Mouse (Mus musculus) ES-Bruce4 (cell line): ENCODE data around the gene Rpl13. TPM values are rescaled to one million over a fixed set of nuclear protein-coding genes. Genes with fewer than 3 reads are reported as not detected.

Experiments used
- H3K27ac ChIP-seq: 2 replicates; pipeline ENCODE4 v1.5.1; 2012; ENCODE audit warnings: low read length, inconsistent platforms; ENCODE audit not compliant: insufficient read depth
- H3K27me3 ChIP-seq: 2 replicates; pipeline ENCODE4 v1.6.1; 2012; ENCODE audit warnings: mild to moderate bottlenecking, low read length, inconsistent platforms; ENCODE audit not compliant: control insufficient read depth, poor library complexity, insufficient read depth, severe bottlenecking
- H3K36me3 ChIP-seq: 2 replicates; pipeline ENCODE4 v1.6.1; 2012; ENCODE audit warnings: inconsistent platforms, mild to moderate bottlenecking, low read length, moderate library complexity; ENCODE audit not compliant: control insufficient read depth, poor library complexity, insufficient read depth, severe bottlenecking
- H3K4me1 ChIP-seq: one replicate; pipeline ENCODE4 v1.8.1; 2011; ENCODE audit warnings: low read length; ENCODE audit not compliant: control insufficient read depth, insufficient read depth
- H3K4me3 ChIP-seq: 2 replicates; pipeline ENCODE4 v1.5.1; 2011; ENCODE audit warnings: low read depth, mild to moderate bottlenecking, low read length
- H3K9ac ChIP-seq: 2 replicates; pipeline ENCODE4 v1.6.1; 2012; ENCODE audit warnings: low read depth, mild to moderate bottlenecking, inconsistent platforms; ENCODE audit not compliant: poor library complexity, severe bottlenecking
- H3K9me3 ChIP-seq: replicated peaks from 2 replicates; pipeline ENCODE4 v1.6.1; 2012; ENCODE audit warnings: mild to moderate bottlenecking, low read length, inconsistent platforms; ENCODE audit not compliant: control insufficient read depth, poor library complexity, insufficient read depth, severe bottlenecking
- CTCF ChIP-seq: IDR thresholded peaks from one replicate; pipeline ENCODE4 v1.8.1; 2011; ENCODE audit warnings: low read depth, low read length
- EP300 ChIP-seq: IDR thresholded peaks from 2 replicates; pipeline ENCODE4 v1.6.1; 2011; ENCODE audit warnings: low read depth, low read length; ENCODE audit not compliant: insufficient read depth
- POLR2A ChIP-seq: IDR thresholded peaks from one replicate; pipeline ENCODE4 v1.8.1; 2011; ENCODE audit warnings: low read length; ENCODE audit not compliant: insufficient read depth
- polyA plus RNA-seq: library from polyadenylated mRNA; stranded (reverse); fragments of >200 nt; gene quantifications from 2 replicates; pipeline ENCODE4 v1.2.4, GENCODE M21; 2011; ENCODE audit warnings: low read depth; ENCODE audit not compliant: missing spikeins, insufficient read depth, insufficient read length

The Rpl13 gene
- polyA plus RNA-seq, 1 experiment = 2,592 TPM

DNA sequence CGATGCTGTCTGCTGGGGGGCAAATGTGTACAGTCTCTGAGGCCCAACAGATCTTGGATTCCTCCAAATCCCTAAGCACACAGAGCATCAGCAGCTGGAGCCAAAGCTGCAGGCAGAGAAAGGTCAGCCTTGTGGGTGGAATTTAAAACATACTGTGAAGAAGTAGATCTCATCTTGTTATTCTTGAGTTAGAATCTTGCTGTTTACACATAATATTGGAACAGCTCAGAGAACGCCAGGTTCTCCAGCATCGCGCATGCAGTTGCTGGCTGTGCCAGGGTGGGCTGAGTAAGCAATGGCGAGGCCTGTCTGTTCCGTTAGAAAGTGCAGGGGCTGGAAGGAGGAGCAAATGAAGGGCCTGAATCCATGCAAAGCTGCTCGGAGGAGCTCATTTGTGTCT lies 44.2 kb downstream of the Rpl13 start:
- no peaks in the 10 kb centered on the region for H3K36me3 ChIP-seq
- no peaks in the 10 kb centered on the region for H3K27me3 ChIP-seq
- H3K4me3 ChIP-seq = no peak overlapping the region
- H3K9me3 ChIP-seq = no peaks in the 10 kb centered on the region
- H3K27ac ChIP-seq = no peak overlapping the region
- no peak overlapping the region for H3K9ac ChIP-seq
- no peak for TF ChIP-seq EP300
- no peak for TF ChIP-seq CTCF
- no peak for TF ChIP-seq POLR2A
- H3K4me1 ChIP-seq = peaks cover 2% of the 10 kb centered on the region

DNA sequence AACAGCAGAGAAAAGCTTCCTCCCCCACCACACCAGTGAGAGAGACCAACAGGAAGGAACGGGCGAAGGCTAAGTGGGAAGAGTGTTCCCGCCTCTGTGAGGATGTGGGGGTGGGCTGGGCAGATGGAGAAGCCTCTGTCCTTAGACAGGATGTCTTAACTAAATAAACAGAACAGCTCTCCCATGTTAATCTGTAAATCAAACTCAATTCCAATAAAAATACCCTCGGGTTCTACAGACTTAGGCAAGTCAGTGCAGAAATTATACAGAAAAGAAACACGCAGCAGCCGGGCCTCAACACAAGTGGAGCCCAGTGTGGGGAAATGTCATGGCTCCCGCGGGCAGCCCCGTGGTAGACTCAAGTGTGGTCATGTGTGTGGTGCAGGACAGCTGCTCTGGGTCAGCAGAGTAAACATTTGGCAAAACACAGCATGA lies 48.6 kb downstream of the Rpl13 start:
- no peak overlapping the region for H3K27ac ChIP-seq
- no peak overlapping the region for H3K9ac ChIP-seq
- TF ChIP-seq POLR2A (no peak), CTCF (no peak), EP300 (no peak)
- no peak overlapping the region for H3K4me3 ChIP-seq
- H3K27me3 ChIP-seq = no peaks in the 10 kb centered on the region
- H3K36me3 ChIP-seq = no peaks in the 10 kb centered on the region
- H3K4me1 ChIP-seq = peaks cover 2% of the 10 kb centered on the region
- no peaks in the 10 kb centered on the region for H3K9me3 ChIP-seq

Other genes starting within 250 kb of the Rpl13 start
- gene Ankrd11, start 60.1 kb upstream of the Rpl13 start, polyA plus RNA-seq = 146 and 148 TPM in 2 replicates
- gene Spg7, start 39.4 kb upstream of the Rpl13 start, polyA plus RNA-seq = 79.3 and 99.6 TPM in 2 replicates
- 2.9 and 3.2 TPM in 2 replicates for gene Cpne7, start 15.0 kb downstream of the Rpl13 start, polyA plus RNA-seq
- gene Sult5a1, start 56.0 kb downstream of the Rpl13 start, polyA plus RNA-seq = 2.2 and 2.9 TPM in 2 replicates
- gene Dpep1, start 83.9 kb downstream of the Rpl13 start, polyA plus RNA-seq = not detected in 2 replicates
- 64.1 and 66.0 TPM in 2 replicates for gene Chmp1a, start 110.4 kb downstream of the Rpl13 start, polyA plus RNA-seq
- 1.8 TPM in 2 replicates for gene Spata33, start 110.5 kb downstream of the Rpl13 start, polyA plus RNA-seq
- gene Cdk10, start 122.5 kb downstream of the Rpl13 start, polyA plus RNA-seq = 34.3 and 35.7 TPM in 2 replicates
- 0.25 and 0.64 TPM in 2 replicates for gene Spata2l, start 133.9 kb downstream of the Rpl13 start, polyA plus RNA-seq
- 7.4 and 8.0 TPM in 2 replicates for gene Zfp276, start 151.8 kb downstream of the Rpl13 start, polyA plus RNA-seq
- 4.7 and 8.9 TPM in 2 replicates for gene Vps9d1, start 152.0 kb downstream of the Rpl13 start, polyA plus RNA-seq
- gene Fanca, start 216.2 kb downstream of the Rpl13 start, polyA plus RNA-seq = 56.4 and 58.9 TPM in 2 replicates
- gene Spire2, start 230.4 kb downstream of the Rpl13 start, polyA plus RNA-seq = 4.2 and 5.0 TPM in 2 replicates